Mouse (Mus musculus): ENCODE measurements around the gene Wdr43. TPM values are rescaled to one million over a fixed set of nuclear protein-coding genes. Genes with fewer than 3 reads are reported as not detected.
A peak's percentile ranks its signal among the peaks of the same experiment; 100 is the strongest.

The Wdr43 gene
- 72.5 and 76.9 TPM in 2 replicates for polyA plus RNA-seq (2015; fragmentation: Nextera tagmentation; extraction: Ambion mirVana)

DNA sequence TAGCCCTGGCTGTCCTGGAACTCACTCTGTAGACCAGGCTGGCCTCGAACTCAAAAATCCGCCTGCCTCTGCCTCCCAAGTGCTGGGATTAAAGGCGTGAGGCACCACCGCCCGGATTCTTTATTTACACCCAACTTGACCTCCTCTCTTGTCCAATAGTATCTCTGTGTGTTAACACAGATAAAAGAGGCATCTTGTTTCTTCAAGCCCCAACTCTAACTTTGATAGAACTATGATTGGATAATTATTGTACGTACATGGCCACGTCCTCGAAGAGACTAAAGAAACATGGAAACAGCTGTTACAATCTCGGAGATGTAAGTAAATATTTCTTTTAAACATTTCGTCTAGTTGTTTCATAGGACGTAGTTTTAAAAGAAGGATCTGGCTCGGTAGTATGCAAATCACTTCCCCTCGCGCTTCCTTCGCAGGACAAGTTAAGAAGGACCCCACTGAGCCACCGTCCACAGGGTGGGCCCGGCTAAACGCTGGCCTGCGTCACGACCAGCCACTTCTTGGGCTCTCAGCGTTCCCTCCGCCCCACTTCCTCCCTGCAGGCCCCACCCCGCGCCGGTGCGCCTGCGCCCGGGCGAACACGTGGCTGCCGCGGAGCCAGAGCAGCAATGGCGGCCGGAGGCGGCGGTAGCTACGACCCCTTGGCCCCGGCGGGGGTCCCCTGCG is at the start of gene Wdr43:
Wdr43 (plus strand) TSS at position 258 of the 681 bp plus-strand sequence.
- no peaks in the 10 kb centered on the region for H3K27me3 ChIP-seq (replicated peaks)
- H3K4me1 ChIP-seq (replicated peaks), result peaks cover 11% of the 10 kb centered on the region
- 5% methylated on average over 40 of the region's 40 CpGs for WGBS
- H3K4me2 ChIP-seq (replicated peaks), result peak within 1 kb of the TSS; percentile 66
- peak within 1 kb of the TSS; percentile 60 for H3K27ac ChIP-seq
- H3K9ac ChIP-seq, result peak within 1 kb of the TSS; percentile 93
- peak within 1 kb of the TSS; percentile 95 for H3K4me3 ChIP-seq (replicated peaks)
- no peaks in the 10 kb centered on the region for H3K36me3 ChIP-seq
- H3K9me3 ChIP-seq, result no peaks in the 10 kb centered on the region
- peak; percentile 99 for ATAC-seq

DNA sequence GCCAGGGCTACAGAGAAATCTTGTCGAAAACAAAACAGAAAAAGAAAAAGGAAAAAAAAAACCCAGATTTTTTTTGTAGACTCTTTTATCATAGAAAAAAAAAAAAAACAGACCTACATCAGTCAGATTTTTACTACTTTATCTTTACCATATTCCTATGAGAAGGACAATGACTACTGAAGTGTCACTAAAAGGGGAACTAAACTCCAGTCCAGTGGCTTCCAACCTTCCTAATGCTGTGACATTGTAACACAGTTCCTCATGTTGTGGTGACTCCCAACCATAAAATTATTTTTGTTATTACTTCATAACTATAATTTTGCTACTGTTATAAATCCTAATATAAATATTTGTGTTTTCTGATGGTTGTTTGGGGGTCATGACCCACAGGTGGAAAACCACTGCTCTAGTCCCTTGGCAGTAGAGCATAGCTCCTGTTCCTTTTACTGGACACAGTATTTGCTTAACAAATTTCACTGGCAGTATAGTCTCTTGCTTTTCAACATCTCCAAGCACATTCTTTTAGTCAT is 36.5 kb upstream of the Wdr43 start:
- ATAC-seq, result no peak
- Histone ChIP-seq H3K36me3 (no peaks in the 10 kb centered on the region), H3K4me2 (replicated peaks) (no peak overlapping the region), H3K9ac (no peak overlapping the region), H3K9me3 (no peaks in the 10 kb centered on the region), H3K4me1 (replicated peaks) (no peaks in the 10 kb centered on the region), H3K27ac (no peak overlapping the region), H3K4me3 (replicated peaks) (no peak overlapping the region), H3K27me3 (replicated peaks) (no peaks in the 10 kb centered on the region)
- 95% methylated on average over 1 of the region's 1 CpGs for WGBS

DNA sequence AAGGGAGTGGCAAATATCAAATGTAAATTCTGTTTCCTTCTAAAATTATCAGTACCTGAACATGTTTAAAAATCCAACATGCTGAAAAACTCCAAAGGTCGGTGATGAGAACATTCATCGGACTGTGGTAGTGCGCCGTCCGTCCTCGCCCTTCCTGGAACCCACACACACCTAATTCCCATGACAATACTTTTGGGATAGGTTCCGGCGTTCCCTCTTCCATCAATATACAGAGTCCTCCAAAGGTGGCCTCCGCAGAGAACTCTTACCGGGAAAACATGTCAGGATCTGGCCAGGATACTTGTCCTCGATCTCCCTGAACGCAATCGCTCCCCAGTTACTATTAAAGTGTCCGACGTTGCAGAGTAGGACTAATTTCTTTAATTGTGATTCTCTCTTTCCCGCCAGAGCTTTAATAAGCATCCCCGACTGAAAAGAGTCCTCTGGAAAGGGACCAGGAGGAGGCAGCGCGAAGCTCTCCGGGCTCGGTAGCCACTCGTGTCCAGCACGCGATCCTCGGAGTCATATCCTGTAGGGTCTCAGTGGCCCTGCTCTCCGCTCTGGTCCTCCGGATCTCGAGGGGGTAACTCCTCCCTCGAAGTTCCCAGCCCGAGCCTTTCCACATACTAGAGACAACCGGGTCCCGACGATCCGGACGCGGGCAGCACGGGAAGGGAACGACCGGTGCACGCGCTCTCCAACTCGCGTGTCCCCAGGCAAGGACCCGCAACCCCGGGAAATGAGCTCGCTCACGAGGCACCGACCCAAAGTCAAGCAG is 17.6 kb upstream of the Wdr43 start:
- WGBS, result under 1% methylated on average over 48 of the region's 48 CpGs
- peak overlapping the region; percentile 67 for H3K4me3 ChIP-seq (replicated peaks)
- H3K9ac ChIP-seq, result peak overlapping the region; percentile 66
- H3K36me3 ChIP-seq, result no peaks in the 10 kb centered on the region
- H3K27me3 ChIP-seq (replicated peaks), result no peaks in the 10 kb centered on the region; the same call in 1 of the 2 replicates
- H3K4me1 ChIP-seq (replicated peaks), result 0 out of 2 replicates have a peak, but pooled peaks cover 7% of the 10 kb centered on the region
- H3K4me2 ChIP-seq (replicated peaks), result peak overlapping the region; percentile 83
- peak overlapping the region; percentile 81 for H3K27ac ChIP-seq
- no peaks in the 10 kb centered on the region for H3K9me3 ChIP-seq
- ATAC-seq, result peak; percentile 75

DNA sequence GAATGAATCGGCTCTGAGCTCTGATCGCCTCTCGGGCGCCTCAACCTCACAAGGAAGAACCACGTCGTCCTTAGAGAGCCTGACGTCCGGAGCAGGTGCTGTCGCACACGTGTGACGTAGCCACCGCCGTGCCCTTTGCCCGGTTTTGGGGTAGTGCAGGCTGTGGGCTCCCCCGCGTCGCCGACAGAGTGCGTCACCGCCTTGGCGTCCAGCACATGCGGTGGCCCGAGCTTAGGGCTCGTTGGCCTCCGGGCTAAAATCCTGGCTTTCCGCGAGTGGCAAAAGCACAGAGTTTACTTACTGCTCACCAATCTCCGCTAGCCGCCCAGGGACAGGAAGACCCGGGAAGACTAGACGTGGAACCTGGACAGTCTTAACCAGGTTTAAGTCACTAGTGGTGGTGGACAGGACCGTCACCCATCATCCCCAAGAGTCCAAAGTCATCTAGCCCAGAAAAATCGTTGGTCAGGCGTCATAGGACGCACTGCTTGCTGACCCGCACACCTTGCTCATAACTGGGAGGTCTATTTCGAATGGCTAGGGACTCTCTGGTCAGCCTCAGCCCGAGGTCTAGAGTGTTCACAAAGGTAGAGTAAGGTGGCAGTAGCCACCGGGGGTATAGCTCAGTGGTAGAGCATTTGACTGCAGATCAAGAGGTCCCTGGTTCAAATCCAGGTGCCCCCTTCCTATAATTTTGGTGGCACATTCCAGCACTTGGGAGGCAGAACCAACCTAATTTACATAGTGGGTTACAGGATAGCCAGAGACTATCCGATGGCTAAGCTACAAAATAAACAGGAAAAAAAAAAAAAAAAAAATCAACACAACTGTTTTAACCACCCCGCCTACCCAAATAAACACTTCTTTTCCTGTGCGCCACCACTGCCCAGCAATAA is 16.8 kb upstream of the Wdr43 start:
- H3K9me3 ChIP-seq, result no peaks in the 10 kb centered on the region
- H3K36me3 ChIP-seq, result no peaks in the 10 kb centered on the region
- peak overlapping the region; percentile 67 for H3K4me3 ChIP-seq (replicated peaks)
- whole genome bisulfite sequencing, result 5% methylated on average over 42 of the region's 42 CpGs
- H3K4me1 ChIP-seq (replicated peaks), result 0 out of 2 replicates have a peak, but pooled peaks cover 7% of the 10 kb centered on the region
- peak overlapping the region; percentile 83 for H3K4me2 ChIP-seq (replicated peaks)
- H3K27ac ChIP-seq, result peak overlapping the region; percentile 81
- ATAC-seq, result peak; percentile 98
- peak overlapping the region; percentile 66 for H3K9ac ChIP-seq
- no peaks in the 10 kb centered on the region; the same call in 1 of the 2 replicates for H3K27me3 ChIP-seq (replicated peaks)

DNA sequence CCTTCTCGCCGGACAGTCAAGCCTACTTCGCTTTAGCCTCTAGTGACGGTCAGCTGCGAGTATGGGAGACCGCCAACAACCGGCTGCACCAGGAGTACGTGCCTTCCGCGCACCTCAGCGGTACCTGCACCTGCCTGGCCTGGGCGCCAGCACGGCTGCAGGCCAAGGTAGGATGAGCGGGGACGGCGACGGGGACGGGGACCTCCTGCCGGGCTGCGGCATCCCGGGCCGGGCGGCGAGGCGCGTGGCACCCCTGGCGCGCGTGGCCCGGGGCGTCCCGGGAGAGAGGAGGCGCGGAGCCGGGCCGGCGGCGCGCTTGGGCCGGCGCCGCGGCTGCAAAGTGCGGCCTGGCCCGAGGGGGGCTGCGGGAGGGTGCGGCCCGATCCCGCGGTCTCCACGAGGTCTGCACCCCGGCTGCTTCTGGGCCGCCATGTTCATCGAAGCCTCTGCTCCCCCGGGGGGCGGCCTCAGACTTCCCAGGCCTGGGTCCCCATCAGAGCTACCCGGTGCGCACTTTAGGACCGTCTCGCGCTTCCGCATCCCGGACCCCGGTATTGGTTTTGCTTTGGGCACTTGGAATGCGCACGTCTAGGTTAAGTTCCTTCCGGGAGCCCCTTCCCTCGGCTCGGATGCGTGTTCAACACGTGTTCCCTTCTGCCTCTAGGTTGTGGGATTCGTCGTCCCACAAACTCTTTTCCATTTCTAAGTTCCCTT is 781 bp downstream of the Wdr43 start:
- WGBS, result under 1% methylated on average over 59 of the region's 73 CpGs
- Histone ChIP-seq H3K4me1 (replicated peaks) (peaks cover 11% of the 10 kb centered on the region), H3K27me3 (replicated peaks) (no peaks in the 10 kb centered on the region), H3K4me2 (replicated peaks) (peak overlapping the region; percentile 66), H3K36me3 (no peaks in the 10 kb centered on the region), H3K27ac (peak overlapping the region; percentile 60), H3K4me3 (replicated peaks) (peak overlapping the region; percentile 95), H3K9ac (peak overlapping the region; percentile 93), H3K9me3 (no peaks in the 10 kb centered on the region)
- ATAC-seq, result peak; percentile 81

DNA sequence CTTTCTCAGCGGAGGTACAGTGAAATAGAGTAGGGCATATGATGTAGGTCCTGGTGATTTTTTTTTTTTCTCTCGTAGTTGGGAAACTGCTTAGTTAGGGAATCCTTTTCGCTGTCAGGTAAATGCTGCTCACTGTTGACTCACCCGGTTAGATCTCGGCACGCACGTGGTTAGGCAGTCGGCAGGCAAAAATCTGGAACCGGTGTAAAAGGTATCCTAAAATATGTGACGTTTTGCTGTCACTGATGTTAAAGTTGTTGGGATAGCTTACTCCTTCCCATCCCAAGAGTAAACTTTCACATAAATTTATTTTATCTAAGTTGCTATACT is 1.3 kb downstream of the Wdr43 start:
- 0% methylated on average over 10 of the region's 10 CpGs for WGBS
- H3K4me1 ChIP-seq (replicated peaks), result peaks cover 11% of the 10 kb centered on the region
- no peak overlapping the region for H3K27ac ChIP-seq
- no peaks in the 10 kb centered on the region for H3K36me3 ChIP-seq
- peak overlapping the region; percentile 93 for H3K9ac ChIP-seq
- H3K27me3 ChIP-seq (replicated peaks), result no peaks in the 10 kb centered on the region
- H3K9me3 ChIP-seq, result no peaks in the 10 kb centered on the region
- ATAC-seq, result no peak
- peak overlapping the region; percentile 95 for H3K4me3 ChIP-seq (replicated peaks)
- H3K4me2 ChIP-seq (replicated peaks), result peak overlapping the region; percentile 66

DNA sequence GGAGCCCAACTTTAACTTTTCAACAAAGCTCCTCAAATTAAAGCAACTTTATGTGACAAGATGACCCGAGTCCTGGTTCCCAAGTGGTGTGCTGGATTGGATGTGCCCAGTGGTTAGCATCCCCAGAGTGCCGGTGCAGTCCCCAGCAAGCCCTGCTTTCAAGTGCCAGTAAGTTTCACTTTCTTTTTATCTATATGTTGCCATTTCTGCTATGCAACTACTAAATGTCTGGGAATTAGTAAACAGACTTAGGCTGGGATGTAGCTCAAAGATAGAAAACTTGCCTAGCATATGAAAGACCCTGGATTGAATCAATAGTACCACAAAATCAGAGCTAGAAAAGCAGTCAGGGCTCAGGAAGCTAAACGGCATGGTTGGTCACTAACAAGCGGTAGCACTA is 2.3 kb downstream of the Wdr43 start:
- 69% methylated on average over 4 of the region's 4 CpGs for WGBS
- ATAC-seq, result no peak
- H3K9ac ChIP-seq, result no peak overlapping the region
- peaks cover 11% of the 10 kb centered on the region for H3K4me1 ChIP-seq (replicated peaks)
- H3K36me3 ChIP-seq, result no peaks in the 10 kb centered on the region
- H3K27ac ChIP-seq, result no peak overlapping the region
- no peaks in the 10 kb centered on the region for H3K27me3 ChIP-seq (replicated peaks)
- H3K4me2 ChIP-seq (replicated peaks), result peak overlapping the region; percentile 66
- H3K9me3 ChIP-seq, result no peaks in the 10 kb centered on the region
- peak overlapping the region; percentile 95 for H3K4me3 ChIP-seq (replicated peaks)

DNA sequence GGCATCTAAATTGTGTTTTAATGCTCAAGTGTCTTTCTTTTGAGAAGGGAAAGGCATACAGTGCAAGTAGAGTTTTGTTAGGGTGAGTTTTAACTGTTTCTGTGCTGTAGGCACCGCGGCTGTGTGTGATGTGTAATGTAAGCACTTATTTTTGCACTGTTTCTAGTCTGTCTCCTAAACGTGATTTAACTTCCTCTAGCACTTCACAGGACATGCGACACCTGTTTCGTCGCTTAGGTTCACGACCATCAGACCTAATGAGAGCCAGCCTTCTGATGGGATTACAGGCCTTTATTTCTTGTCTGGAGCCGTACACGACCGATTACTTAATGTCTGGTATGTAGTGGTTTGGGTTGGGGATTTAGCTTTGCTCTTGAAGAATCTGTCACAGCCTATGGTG is 16.1 kb downstream of the Wdr43 start:
- Histone ChIP-seq H3K27me3 (replicated peaks) (no peaks in the 10 kb centered on the region), H3K36me3 (peaks cover 37% of the 10 kb centered on the region), H3K4me3 (replicated peaks) (no peak overlapping the region), H3K9me3 (no peaks in the 10 kb centered on the region), H3K9ac (no peak overlapping the region), H3K4me1 (replicated peaks) (no peaks in the 10 kb centered on the region), H3K27ac (no peak overlapping the region), H3K4me2 (replicated peaks) (no peak overlapping the region)
- WGBS, result 81% methylated on average over 10 of the region's 10 CpGs
- no peak for ATAC-seq

DNA sequence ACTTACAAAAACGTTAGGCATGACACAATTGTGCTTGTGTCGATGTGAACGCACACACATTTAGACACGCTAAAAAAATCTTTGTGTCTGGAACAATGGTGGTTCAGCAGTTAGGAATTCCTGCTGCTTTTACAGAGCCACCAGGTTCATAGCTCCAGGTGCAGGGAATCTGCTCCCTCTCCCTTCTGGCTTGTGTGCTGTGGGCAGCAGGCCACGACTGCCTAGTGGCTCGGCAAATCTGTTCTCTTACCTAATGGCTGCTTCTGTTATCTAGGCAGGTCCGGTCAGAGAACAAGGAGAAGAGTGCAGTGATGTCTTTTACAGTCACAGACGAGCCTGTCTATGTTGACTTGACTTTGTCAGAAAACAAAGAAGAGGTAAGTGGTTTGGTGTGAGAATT is 17.7 kb downstream of the Wdr43 start:
- ATAC-seq, result no peak
- H3K9ac ChIP-seq, result no peak overlapping the region
- 90% methylated on average over 8 of the region's 8 CpGs for WGBS
- H3K27me3 ChIP-seq (replicated peaks), result no peaks in the 10 kb centered on the region
- H3K4me2 ChIP-seq (replicated peaks), result no peak overlapping the region
- H3K36me3 ChIP-seq, result peaks cover 31% of the 10 kb centered on the region
- H3K9me3 ChIP-seq, result no peaks in the 10 kb centered on the region
- H3K4me3 ChIP-seq (replicated peaks), result no peak overlapping the region
- no peak overlapping the region for H3K27ac ChIP-seq
- H3K4me1 ChIP-seq (replicated peaks), result no peaks in the 10 kb centered on the region

DNA sequence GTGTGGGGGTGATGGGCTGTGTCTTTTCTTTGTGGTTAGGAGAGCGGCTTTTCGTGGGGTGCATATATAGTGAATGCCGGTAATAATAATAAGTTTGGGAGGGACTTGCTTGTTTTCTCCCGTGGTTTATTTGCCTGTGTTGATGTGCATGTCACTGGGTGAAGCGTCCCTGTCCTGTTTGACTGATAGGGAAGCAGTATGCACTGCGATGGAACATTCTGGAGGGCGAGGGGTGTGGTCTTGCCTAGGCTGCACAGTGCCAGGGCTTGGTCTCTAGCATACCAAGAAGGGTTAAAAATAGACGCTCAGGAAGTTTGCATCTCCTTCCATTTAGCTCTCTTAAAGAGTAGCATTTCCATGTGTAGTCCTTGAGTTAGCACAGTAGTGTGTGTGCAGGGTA is 21.1 kb downstream of the Wdr43 start:
- H3K4me3 ChIP-seq (replicated peaks), result no peak overlapping the region
- ATAC-seq, result no peak

DNA sequence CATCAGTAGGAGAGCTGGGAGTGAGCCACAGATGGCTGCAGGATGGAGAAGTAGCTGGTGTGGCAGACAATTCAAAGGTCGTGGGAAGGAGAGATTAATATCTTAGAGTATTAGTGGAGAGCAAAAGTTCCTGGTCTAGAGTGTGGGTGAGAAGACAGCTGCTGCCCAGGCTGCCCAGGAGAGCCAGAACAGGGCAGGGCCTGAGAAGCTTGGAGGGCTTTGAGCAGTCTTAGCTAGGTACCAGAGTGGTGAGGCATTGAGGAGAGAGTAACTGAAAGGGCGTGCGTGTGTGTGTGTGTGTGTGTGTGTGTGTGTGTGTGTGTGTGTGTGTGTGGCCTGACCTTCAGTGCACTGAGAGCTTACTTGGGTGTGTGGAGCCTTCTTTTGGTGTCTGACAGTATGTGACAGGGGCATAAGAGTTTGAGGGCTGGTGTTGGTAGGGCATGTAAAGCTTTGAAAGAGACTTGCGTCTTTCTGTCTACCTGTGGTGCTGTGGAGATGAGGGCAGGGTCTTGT is 22.1 kb downstream of the Wdr43 start:
- no peak; the same call in 1 of the 2 replicates for ATAC-seq
- H3K27ac ChIP-seq, result no peak overlapping the region
- no peaks in the 10 kb centered on the region for H3K4me1 ChIP-seq (replicated peaks)
- no peaks in the 10 kb centered on the region for H3K9me3 ChIP-seq
- no peaks in the 10 kb centered on the region for H3K27me3 ChIP-seq (replicated peaks)
- peaks cover 36% of the 10 kb centered on the region for H3K36me3 ChIP-seq
- no peak overlapping the region for H3K4me3 ChIP-seq (replicated peaks)
- no peak overlapping the region for H3K4me2 ChIP-seq (replicated peaks)
- H3K9ac ChIP-seq, result no peak overlapping the region
- WGBS, result 81% methylated on average over 4 of the region's 4 CpGs

More for the DNA sequence above, 21.1 kb downstream of the Wdr43 start:
- Histone ChIP-seq H3K36me3 (peaks cover 36% of the 10 kb centered on the region), H3K27ac (no peak overlapping the region), H3K27me3 (replicated peaks) (no peaks in the 10 kb centered on the region), H3K9me3 (no peaks in the 10 kb centered on the region), H3K4me2 (replicated peaks) (no peak overlapping the region), H3K4me1 (replicated peaks) (no peaks in the 10 kb centered on the region), H3K9ac (no peak overlapping the region)
- 91% methylated on average over 8 of the region's 8 CpGs for WGBS

All from intestine, embryonic 15.5 days (tissue).